Mouse (Mus musculus) bone marrow, adult 2 months (tissue): ENCODE data around the gene Pole3.

Experiments
- CTCF ChIP-seq: fragments of 200-500 bp; IDR thresholded peaks from 2 replicates; pipeline ENCODE4 v1.5.1; 2011; ENCODE audit warnings: low read length, control low read depth; ENCODE audit not compliant: control insufficient read depth, insufficient read depth
- POLR2A ChIP-seq: fragments of 200-500 bp; IDR thresholded peaks from 2 replicates; pipeline ENCODE4 v1.6.1; 2011; ENCODE audit warnings: low read depth, mild to moderate bottlenecking, control low read depth, low read length, borderline replicate concordance; ENCODE audit not compliant: control insufficient read depth

DNA sequence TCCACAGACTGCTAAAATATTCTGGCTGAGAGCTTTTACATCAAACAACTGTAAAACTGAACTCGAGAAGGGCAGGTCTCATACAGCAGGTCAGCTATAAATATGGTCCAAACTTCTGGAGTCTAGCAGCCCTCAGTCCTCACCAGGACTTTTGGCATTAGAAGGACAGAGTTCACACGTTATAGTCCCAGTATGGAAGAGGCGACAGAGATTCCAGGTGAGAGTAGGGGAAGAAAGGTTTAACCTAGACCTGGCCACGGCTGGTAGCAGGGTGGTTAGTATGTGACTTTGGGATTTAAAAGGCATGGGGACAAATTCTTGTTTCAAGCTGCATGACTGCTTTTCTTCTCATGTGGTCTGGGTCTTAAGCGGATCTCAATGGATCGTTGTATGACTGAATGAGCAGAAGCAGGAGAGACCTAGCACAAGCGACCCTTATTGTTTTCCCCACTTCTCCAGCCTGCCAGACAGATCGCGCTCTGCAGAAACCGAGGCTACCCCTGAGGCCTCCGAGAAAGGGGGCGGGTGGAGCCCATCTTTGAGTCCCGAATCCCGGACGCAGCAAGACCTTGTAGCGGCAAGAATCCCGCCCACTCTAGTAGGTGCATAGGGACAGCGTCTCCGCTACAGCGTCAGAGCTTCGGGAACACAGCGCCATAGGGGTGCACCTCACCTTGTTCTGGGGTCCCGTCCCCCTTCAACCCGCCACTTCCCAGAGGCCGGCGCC is 5.6 kb downstream of the Pole3 start:
- TF ChIP-seq CTCF (no peak), POLR2A (no peak)
